ENCODE assay signal across 10 mouse cellular contexts in the genomic region with DNA sequence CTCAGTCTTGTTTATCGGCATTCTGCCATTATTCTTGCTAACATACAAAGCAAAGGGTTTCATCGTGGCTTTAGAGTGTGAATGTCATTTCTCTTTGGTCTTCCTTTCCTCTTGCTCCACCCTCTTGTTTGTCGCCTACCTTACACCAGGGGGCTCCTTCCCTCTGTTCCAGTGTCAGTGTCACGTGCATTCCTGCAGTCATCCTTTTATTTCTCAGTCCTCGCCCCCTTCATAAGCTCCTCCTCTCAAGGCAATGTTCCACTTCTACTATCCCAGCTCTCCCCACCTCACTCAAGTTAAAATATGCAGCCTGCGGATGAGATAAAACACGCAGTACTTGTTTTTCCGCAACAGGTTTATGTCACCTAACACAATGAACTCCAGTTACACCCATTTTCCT.
DNase-seq lines count a peak whose midpoint lies in the region; ATAC-seq and TF ChIP-seq lines count a peak whose summit lies in the region.
"Had no signal": no experiment of that assay in that cellular context is flagged by ENCODE, and none has a peak within 500 bp of the region (broad histone marks: within the 10 kb centered on the region; RNA-seq: fewer than 3 reads in every experiment).

No protein-coding gene starts in this region.

- no peaks in the 10 kb centered on the region for H3K27me3 ChIP-seq in cerebellum, adult 2 months (ENCODE audit: control insufficient read depth, insufficient read depth, low read length)
- no peaks in the 10 kb centered on the region for H3K27me3 ChIP-seq in kidney, embryonic 15.5 days
- H3K27me3 ChIP-seq in forebrain, embryonic 15.5 days: no peaks in the 10 kb centered on the region
- H3K27me3 ChIP-seq: limb, embryonic 12.5 days had no signal

- H3K9ac ChIP-seq in kidney, embryonic 15.5 days: no peak overlapping the region
- no peak overlapping the region for H3K9ac ChIP-seq in forebrain, embryonic 15.5 days (replicated peaks)
- H3K9ac ChIP-seq: limb, embryonic 12.5 days had no signal

- H3K36me3 ChIP-seq in kidney, embryonic 15.5 days: no peaks in the 10 kb centered on the region
- no peaks in the 10 kb centered on the region for H3K36me3 ChIP-seq in forebrain, embryonic 15.5 days
- H3K36me3 ChIP-seq: limb, embryonic 12.5 days had no signal

- TF ChIP-seq CTCF in cerebellum, adult 2 months (IDR thresholded peaks at IDR 0.05; ENCODE audit: borderline replicate concordance, insufficient read depth, low read depth, low read length): peak; percentile 36; the same call in 1 of the 2 replicates

- H3K9me3 ChIP-seq in kidney, embryonic 15.5 days (replicated peaks): no peaks in the 10 kb centered on the region
- no peaks in the 10 kb centered on the region for H3K9me3 ChIP-seq in forebrain, embryonic 15.5 days
- H3K9me3 ChIP-seq: limb, embryonic 12.5 days had no signal

- TF ChIP-seq POLR2A in cerebellum, adult 2 months (IDR thresholded peaks at IDR 0.05; ENCODE audit: borderline replicate concordance, insufficient read depth, low read length): no peak

- DNase-seq in cerebellum, adult 2 months: no peak
- DNase-seq in cerebellum, adult 8-10 months: no peak
- DNase-seq in kidney, adult 8-10 months: no peak
- peak; percentile 49 for DNase-seq in ES-CJ7 (ENCODE audit: low read depth, low spot score)
- DNase-seq in spleen, postnatal 36 days (ENCODE audit: low spot score in 2 of 2): no peak
- no peak for DNase-seq in thymus, postnatal 10 days (ENCODE audit: low spot score in 2 of 2)

- no peak overlapping the region for H3K27ac ChIP-seq in cerebellum, adult 2 months (ENCODE audit: insufficient read depth, low read length)
- no peak overlapping the region for H3K27ac ChIP-seq in kidney, embryonic 15.5 days
- H3K27ac ChIP-seq in forebrain, embryonic 15.5 days (replicated peaks): no peak overlapping the region
- H3K27ac ChIP-seq: limb, embryonic 12.5 days had no signal

- H3K4me3 ChIP-seq in cerebellum, adult 2 months (replicated peaks; ENCODE audit: insufficient read depth, low read depth, low read length): no peak overlapping the region
- no peak overlapping the region for H3K4me3 ChIP-seq in kidney, embryonic 15.5 days (replicated peaks)
- H3K4me3 ChIP-seq in forebrain, embryonic 15.5 days: no peak overlapping the region
- H3K4me3 ChIP-seq: limb, embryonic 12.5 days had no signal

- 0 out of 2 replicates have a peak, but pooled peaks have one; percentile 29 for ATAC-seq in kidney, embryonic 15.5 days (replicated peaks; ENCODE audit: low FRiP score)
- ATAC-seq in forebrain, embryonic 15.5 days (replicated peaks): no peak; the same call in 1 of the 2 replicates
- ATAC-seq: activated CD4-positive, CD25-positive, alpha-beta regulatory T cell, adult 4 months had no signal

- H3K4me1 ChIP-seq in cerebellum, adult 2 months (ENCODE audit: control insufficient read depth, insufficient read depth, low read length): no peaks in the 10 kb centered on the region
- no peaks in the 10 kb centered on the region for H3K4me1 ChIP-seq in kidney, embryonic 15.5 days
- peaks cover 13% of the 10 kb centered on the region for H3K4me1 ChIP-seq in forebrain, embryonic 15.5 days
- H3K4me1 ChIP-seq: limb, embryonic 12.5 days had no signal

- WGBS in cerebellum, adult 2 months: 68% methylated on average over 8 of the region's 8 CpGs
- 42% methylated on average over 8 of the region's 8 CpGs for WGBS in kidney, embryonic 15.5 days
- WGBS in forebrain, embryonic 15.5 days: 19% methylated on average over 8 of the region's 8 CpGs

- no peak overlapping the region for H3K4me2 ChIP-seq in kidney, embryonic 15.5 days
- 0 out of 2 replicates have a peak overlapping the region, but pooled peaks have one; percentile 13 for H3K4me2 ChIP-seq in forebrain, embryonic 15.5 days (replicated peaks)
- H3K4me2 ChIP-seq: limb, embryonic 12.5 days had no signal
